Mouse (Mus musculus) cerebellum, adult 2 months (tissue): ENCODE results near the gene Tssc4. TPM values are rescaled to one million over a fixed set of nuclear protein-coding genes. Genes with fewer than 3 reads are reported as not detected.

Experiments
- DNase-seq, 2 experiments: peaks; one replicate each; pipeline ENCODE4 v3.0.0; 2021
- H3K27ac ChIP-seq: fragments of 200-500 bp; 2 replicates; pipeline ENCODE4 v1.5.1; 2012; ENCODE audit warnings: low read length, control low read depth, inconsistent platforms; ENCODE audit not compliant: insufficient read depth
- H3K27me3 ChIP-seq: fragments of 200-500 bp; 2 replicates; pipeline ENCODE4 v1.6.1; 2012; ENCODE audit warnings: inconsistent platforms, mild to moderate bottlenecking, low read length, moderate library complexity; ENCODE audit not compliant: control insufficient read depth, insufficient read depth
- H3K4me1 ChIP-seq: fragments of 200-500 bp; 2 replicates; pipeline ENCODE4 v1.6.1; 2011; ENCODE audit warnings: low read length; ENCODE audit not compliant: control insufficient read depth, insufficient read depth
- H3K4me3 ChIP-seq: fragments of 200-500 bp; replicated peaks from 2 replicates; pipeline ENCODE3; 2011; ENCODE audit warnings: mild to moderate bottlenecking, low read depth, low read length, control low read depth; ENCODE audit not compliant: insufficient read depth
- CTCF ChIP-seq: fragments of 200-500 bp; IDR thresholded peaks from 2 replicates; pipeline ENCODE4 v1.5.1; 2011; ENCODE audit warnings: low read depth, mild to moderate bottlenecking, control low read depth, low read length, moderate library complexity, borderline replicate concordance; ENCODE audit not compliant: insufficient read depth
- POLR2A ChIP-seq: fragments of 200-500 bp; IDR thresholded peaks from 2 replicates; pipeline ENCODE4 v1.6.1; 2011; ENCODE audit warnings: low read length, control low read depth, borderline replicate concordance; ENCODE audit not compliant: insufficient read depth
- WGBS: fragments of 180-500 bp; shearing (Covaris S2); methylation state at CpG from one replicate; pipeline ENCODE4 v1.1.7; 2018; 5-methylcytosine and 5-hydroxymethylcytosine counted together
- polyA plus RNA-seq: library from polyadenylated mRNA; depleted of rRNA; stranded (reverse); fragments of >200 nt; gene quantifications from 2 replicates; pipeline ENCODE4 v1.2.3, GENCODE M21; 2012

Tssc4 gene
- polyA plus RNA-seq, 1 experiment = 101 TPM

DNA sequence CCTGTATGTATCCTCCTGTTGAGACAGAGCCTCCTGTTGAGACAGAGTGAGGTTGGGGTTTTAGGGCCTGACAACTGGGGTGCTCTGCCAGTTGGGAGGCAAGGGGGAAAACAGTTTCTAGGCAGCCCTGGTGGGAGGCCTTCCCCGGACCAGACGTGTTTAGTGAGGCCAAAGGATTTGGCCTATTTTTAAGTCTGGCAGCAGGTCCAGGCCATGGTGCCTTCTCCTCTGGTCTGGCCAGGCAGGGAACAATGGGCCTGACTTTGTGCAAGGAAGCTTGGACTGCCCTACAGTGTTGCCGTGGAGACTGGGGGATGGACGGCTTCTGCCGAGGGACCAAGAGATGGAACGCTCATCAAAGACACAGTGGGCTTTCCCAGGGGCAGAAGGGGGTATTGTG lies 4.8 kb upstream of the Tssc4 start:
- peak in 1 of 2 experiments; percentile 60 for DNase-seq
- 23% methylated on average over 6 of the region's 6 CpGs for WGBS
- Histone ChIP-seq H3K27ac (no peak overlapping the region), H3K4me1 (peaks cover 35% of the 10 kb centered on the region), H3K27me3 (no peaks in the 10 kb centered on the region), H3K4me3 (no peak overlapping the region)
- TF ChIP-seq CTCF = no peak
- no peak for TF ChIP-seq POLR2A

DNA sequence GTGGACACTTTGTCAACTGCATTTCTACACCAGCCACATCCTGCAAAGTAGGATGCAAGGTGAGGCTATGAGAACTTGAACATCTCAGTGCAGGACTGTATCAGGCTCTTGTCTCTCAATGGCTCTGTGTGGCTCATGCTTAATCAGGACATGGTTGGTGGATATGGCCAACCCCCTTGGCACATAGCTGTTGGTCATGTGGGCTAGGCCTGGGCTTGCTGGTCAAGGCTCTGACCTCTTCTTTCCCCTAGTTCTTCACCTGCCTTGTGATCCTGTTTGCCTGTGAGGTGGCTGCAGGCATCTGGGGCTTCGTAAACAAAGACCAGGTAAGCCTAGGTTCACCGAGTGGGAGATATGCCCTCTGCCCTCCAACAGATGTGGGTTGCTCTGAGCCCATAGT lies 3.4 kb upstream of the Tssc4 start:
- no peak for DNase-seq
- Histone ChIP-seq H3K27me3 (no peaks in the 10 kb centered on the region), H3K27ac (no peak overlapping the region), H3K4me3 (no peak overlapping the region), H3K4me1 (peaks cover 28% of the 10 kb centered on the region)
- 98% methylated on average over 2 of the region's 2 CpGs for WGBS
- TF ChIP-seq CTCF = no peak
- TF ChIP-seq POLR2A = no peak

DNA sequence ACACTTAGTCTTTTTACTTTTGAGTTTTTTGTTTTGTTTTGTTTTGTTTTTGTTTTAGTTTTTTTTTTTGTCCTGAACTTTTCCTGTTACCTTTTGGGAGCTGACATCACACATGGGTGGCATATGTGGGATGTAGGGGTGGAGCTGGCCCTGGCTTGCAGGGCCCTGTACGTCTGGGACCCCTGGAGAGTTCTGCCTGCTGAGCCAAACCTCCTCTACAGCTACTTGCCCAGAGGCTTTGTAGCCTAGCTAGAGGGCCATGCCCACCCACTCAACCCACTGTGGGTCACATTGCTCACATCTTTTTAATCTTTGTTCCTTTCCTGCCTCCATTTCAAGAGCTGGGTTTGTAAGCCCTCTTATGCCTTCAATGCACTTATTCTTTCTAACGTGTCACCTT lies 1.6 kb upstream of the Tssc4 start:
- 10% methylated on average over 2 of the region's 2 CpGs for WGBS
- Histone ChIP-seq H3K4me3 (no peak overlapping the region), H3K27me3 (no peaks in the 10 kb centered on the region), H3K4me1 (peaks cover 20% of the 10 kb centered on the region), H3K27ac (no peak overlapping the region)
- TF ChIP-seq CTCF (no peak), POLR2A (no peak)
- peak in 1 of 2 experiments; percentile 25 for DNase-seq

GRCm38 (mm10) chr7:143067897-143068296 lies 1.2 kb upstream of the Tssc4 start:
- WGBS = 25% methylated on average over 3 of the region's 3 CpGs
- Histone ChIP-seq H3K27ac (peak overlapping the region; percentile 84), H3K4me1 (peaks cover 20% of the 10 kb centered on the region), H3K4me3 (no peak overlapping the region), H3K27me3 (no peaks in the 10 kb centered on the region)
- DNase-seq = peak in 1 of 2 experiments; percentile 34
- no peak for TF ChIP-seq POLR2A
- TF ChIP-seq CTCF = no peak

- Histone ChIP-seq H3K4me1 (peaks cover 20% of the 10 kb centered on the region), H3K27ac (peak overlapping the region; percentile 84), H3K4me3 (peak overlapping the region; percentile 65), H3K27me3 (no peaks in the 10 kb centered on the region)
- DNase-seq = peak in 1 of 2 experiments; percentile 68
- WGBS = 11% methylated on average over 13 of the region's 13 CpGs
- TF ChIP-seq POLR2A (no peak), CTCF (no peak)
Measured at GRCm38 (mm10) chr7:143068316-143068881, 650 bp upstream of the Tssc4 start.

- TF ChIP-seq POLR2A (no peak), CTCF (no peak)
- H3K27me3 ChIP-seq = no peaks in the 10 kb centered on the region
- DNase-seq = no peak
- peak overlapping the region; percentile 60 for H3K27ac ChIP-seq
- H3K4me1 ChIP-seq = peaks cover 15% of the 10 kb centered on the region
- H3K4me3 ChIP-seq = peak overlapping the region; percentile 91
- 3% methylated on average over 30 of the region's 30 CpGs for WGBS
Measured at GRCm38 (mm10) chr7:143069751-143070400, 827 bp downstream of the Tssc4 start.

GRCm38 (mm10) chr7:143070506-143071070 lies 1.5 kb downstream of the Tssc4 start:
- 80% methylated on average over 10 of the region's 10 CpGs for WGBS
- DNase-seq = no peak
- no peaks in the 10 kb centered on the region for H3K27me3 ChIP-seq
- TF ChIP-seq POLR2A = no peak
- TF ChIP-seq CTCF = no peak
- H3K27ac ChIP-seq = no peak overlapping the region
- peak overlapping the region; percentile 91 for H3K4me3 ChIP-seq
- H3K4me1 ChIP-seq = peaks cover 18% of the 10 kb centered on the region

DNA sequence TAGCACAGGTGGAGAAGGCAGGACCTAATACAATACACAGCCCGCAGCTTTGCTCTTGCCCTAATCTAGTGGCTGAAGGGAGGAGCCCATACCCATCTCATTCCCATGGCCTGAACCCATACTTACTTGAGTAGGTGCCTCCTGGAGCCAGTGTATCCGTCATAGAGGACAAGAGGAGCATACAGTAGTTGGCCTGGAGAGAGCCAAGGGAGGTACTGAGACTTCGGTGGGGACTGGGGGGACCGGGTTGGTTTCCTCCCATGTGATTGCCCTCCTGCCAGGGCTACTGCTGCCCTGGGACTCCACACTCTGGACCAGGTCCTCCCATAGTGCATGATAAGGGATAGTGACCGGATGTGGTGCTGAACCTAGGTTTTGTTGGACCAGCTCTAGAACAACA lies 3.6 kb downstream of the Tssc4 start:
- no peak overlapping the region for H3K27ac ChIP-seq
- TF ChIP-seq CTCF (no peak), POLR2A (no peak)
- H3K4me1 ChIP-seq = peaks cover 18% of the 10 kb centered on the region
- H3K27me3 ChIP-seq = no peaks in the 10 kb centered on the region
- DNase-seq = no peak
- 85% methylated on average over 5 of the region's 5 CpGs for WGBS
- H3K4me3 ChIP-seq = no peak overlapping the region
